ENCODE assay signal across 8 mouse cellular contexts in the genomic region with DNA sequence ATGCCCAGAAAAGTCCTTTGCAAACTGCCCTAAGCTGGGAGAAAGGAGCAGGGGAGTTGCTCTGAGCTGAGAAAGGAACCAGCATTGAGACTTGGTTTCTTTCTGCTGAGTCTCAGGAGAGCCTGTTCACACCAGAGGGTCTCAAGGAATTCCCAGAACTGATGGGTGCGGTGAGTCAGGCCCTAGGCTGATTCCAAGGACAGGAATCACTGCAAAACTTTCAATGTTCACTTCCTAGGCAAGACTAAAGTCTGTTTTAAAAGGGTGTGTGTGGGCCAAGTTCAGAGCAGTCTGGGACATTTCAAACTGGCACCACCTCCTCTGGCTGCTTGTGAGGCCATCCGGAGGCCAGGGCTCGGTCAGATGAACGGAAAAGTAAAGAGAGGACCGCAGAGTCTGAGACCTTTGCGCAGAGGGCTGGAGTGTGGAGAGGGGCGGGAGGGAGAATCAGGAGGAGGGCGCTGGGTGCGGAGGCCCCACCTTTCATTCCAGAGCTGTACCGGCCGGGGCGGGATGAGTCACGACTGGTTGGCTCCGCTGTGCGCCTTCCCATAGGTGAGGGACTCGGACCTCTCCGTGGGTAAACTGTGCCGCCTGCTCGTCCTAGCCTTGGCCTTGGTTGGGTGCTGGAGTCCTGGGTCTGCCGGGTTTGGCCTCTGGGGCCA. TPM values are rescaled to one million over a fixed set of nuclear protein-coding genes. Genes with fewer than 3 reads are reported as not detected.
DNase-seq lines count a peak whose midpoint lies in the region; ATAC-seq lines count a peak whose summit lies in the region.

No protein-coding gene starts in this region.

- H3K27me3 ChIP-seq in neural tube, embryonic 11.5 days (ENCODE audit: control insufficient read depth, insufficient read depth, low read length), result peaks cover 43% of the 10 kb centered on the region
- peaks cover 42% of the 10 kb centered on the region for H3K27me3 ChIP-seq in embryonic facial prominence, embryonic 14.5 days (replicated peaks; ENCODE audit: control insufficient read depth, insufficient read depth, low read length)

- H3K4me2 ChIP-seq in neural tube, embryonic 11.5 days (ENCODE audit: low read depth), result peak overlapping the region; percentile 32
- H3K4me2 ChIP-seq in embryonic facial prominence, embryonic 14.5 days (ENCODE audit: low read depth, low read length), result peak overlapping the region; percentile 55

- no peaks in the 10 kb centered on the region for H3K36me3 ChIP-seq in neural tube, embryonic 11.5 days (ENCODE audit: control insufficient read depth, insufficient read depth, low read length)
- H3K36me3 ChIP-seq in embryonic facial prominence, embryonic 14.5 days (ENCODE audit: control insufficient read depth, insufficient read depth, low read length), result no peaks in the 10 kb centered on the region

- peak overlapping the region; percentile 10; the same call in 1 of the 2 replicates for H3K4me3 ChIP-seq in neural tube, embryonic 11.5 days (ENCODE audit: low read depth, low read length)
- peak overlapping the region; percentile 36 for H3K4me3 ChIP-seq in embryonic facial prominence, embryonic 14.5 days (ENCODE audit: low read depth, low read length)

- 0 out of 2 replicates have a peak, but pooled peaks cover 4% of the 10 kb centered on the region for H3K4me1 ChIP-seq in neural tube, embryonic 11.5 days (ENCODE audit: control insufficient read depth, insufficient read depth, low read length)
- peaks cover 7% of the 10 kb centered on the region; the same call in 1 of the 2 replicates for H3K4me1 ChIP-seq in embryonic facial prominence, embryonic 14.5 days (ENCODE audit: control insufficient read depth, insufficient read depth, low read length)

- no peak overlapping the region for H3K9ac ChIP-seq in neural tube, embryonic 11.5 days (ENCODE audit: low read length)
- H3K9ac ChIP-seq in embryonic facial prominence, embryonic 14.5 days (ENCODE audit: low read depth, low read length), result peak overlapping the region; percentile 47; the same call in 1 of the 2 replicates

- peak; percentile 20 for DNase-seq in neural tube, embryonic 11.5 days (ENCODE audit: low spot score)
- DNase-seq in neural tube, embryonic 10.5 days (ENCODE audit: extremely low spot score, low spot score), result no peak
- peak; percentile 75 for DNase-seq in embryonic facial prominence, embryonic 14.5 days (ENCODE audit: low spot score)
- peak; percentile 91 for DNase-seq in kidney, adult 11 months
- DNase-seq in lung, adult 18-20 months, result peak; percentile 75 to 84
- peak; percentile 71 for DNase-seq in urinary bladder, adult 2 months (ENCODE audit: low spot score)
- no peak for DNase-seq in layer of hippocampus, postnatal 10 days (ENCODE audit: low spot score in 2 of 2)
- DNase-seq in left cerebral cortex, adult 11 months (ENCODE audit: low spot score), result no peak

- no peaks in the 10 kb centered on the region for H3K9me3 ChIP-seq in neural tube, embryonic 11.5 days (ENCODE audit: control insufficient read depth, low read length)
- H3K9me3 ChIP-seq in embryonic facial prominence, embryonic 14.5 days (ENCODE audit: control insufficient read depth, low read length), result no peaks in the 10 kb centered on the region

- ATAC-seq in neural tube, embryonic 11.5 days (ENCODE audit: insufficient read depth, low FRiP score, low TSS enrichment), result no peak
- peak; percentile 93 for ATAC-seq in embryonic facial prominence, embryonic 14.5 days (ENCODE audit: low read depth)

- H3K27ac ChIP-seq in neural tube, embryonic 11.5 days (ENCODE audit: low read depth, low read length), result no peak overlapping the region
- H3K27ac ChIP-seq in embryonic facial prominence, embryonic 14.5 days (replicated peaks; ENCODE audit: low read depth, low read length), result peak overlapping the region; percentile 35; the same call in 1 of the 2 replicates

- WGBS in neural tube, embryonic 11.5 days, result 2% methylated on average over 20 of the region's 20 CpGs
- 2% methylated on average over 20 of the region's 20 CpGs for WGBS in embryonic facial prominence, embryonic 14.5 days

RNA-seq across cellular contexts. Expression of a gene that starts 2.6 kb away (rescaled TPM):
- 3.7 and 3.9 TPM in 2 replicates for polyA plus RNA-seq in neural tube, embryonic 11.5 days (2014; fragmentation: Nextera tagmentation; extraction: Ambion mirVana)
- polyA plus RNA-seq in embryonic facial prominence, embryonic 14.5 days (2014; fragmentation: Nextera tagmentation; extraction: Ambion mirVana), result 11.6 and 13.3 TPM in 2 replicates
- polyA plus RNA-seq in urinary bladder, adult 2 months (2012; rRNA removed), result 53.5 and 62.3 TPM in 2 replicates
- 1 to 10 TPM in 1 of 2 experiments, under 1 TPM in 1; 0.39 to 1.1 TPM for total RNA-seq in layer of hippocampus, postnatal 10 days (2021)

RNA-seq across cellular contexts. Expression of a gene that starts 12.8 kb away (rescaled TPM):
- 1.8 and 1.9 TPM in 2 replicates for polyA plus RNA-seq in neural tube, embryonic 11.5 days (2014; fragmentation: Nextera tagmentation; extraction: Ambion mirVana)
- polyA plus RNA-seq in embryonic facial prominence, embryonic 14.5 days (2014; fragmentation: Nextera tagmentation; extraction: Ambion mirVana), result 4.0 TPM in 2 replicates
- 11.0 and 11.4 TPM in 2 replicates for polyA plus RNA-seq in urinary bladder, adult 2 months (2012; rRNA removed)
- total RNA-seq in layer of hippocampus, postnatal 10 days (2021), result 1 to 10 TPM; 3.1 to 3.7 TPM

RNA-seq across cellular contexts. Expression of a gene that starts 32.8 kb away (rescaled TPM):
- polyA plus RNA-seq in neural tube, embryonic 11.5 days (2014; fragmentation: Nextera tagmentation; extraction: Ambion mirVana), result not detected in 2 replicates
- 0.10 and 0.25 TPM in 2 replicates for polyA plus RNA-seq in embryonic facial prominence, embryonic 14.5 days (2014; fragmentation: Nextera tagmentation; extraction: Ambion mirVana)
- 0.94 and 0.98 TPM in 2 replicates for polyA plus RNA-seq in urinary bladder, adult 2 months (2012; rRNA removed)
- not detected for total RNA-seq in layer of hippocampus, postnatal 10 days (2021)

RNA-seq across cellular contexts. Expression of a gene that starts 36.8 kb away (rescaled TPM):
- 0.09 and 0.99 TPM in 2 replicates for polyA plus RNA-seq in neural tube, embryonic 11.5 days (2014; fragmentation: Nextera tagmentation; extraction: Ambion mirVana)
- 0.21 and 0.50 TPM in 2 replicates for polyA plus RNA-seq in embryonic facial prominence, embryonic 14.5 days (2014; fragmentation: Nextera tagmentation; extraction: Ambion mirVana)
- 1.4 and 1.5 TPM in 2 replicates for polyA plus RNA-seq in urinary bladder, adult 2 months (2012; rRNA removed)
- total RNA-seq in layer of hippocampus, postnatal 10 days (2021), result not detected

Comparison
In these comparisons a context has a peak if more than half of its experiments do, and no peak if none do; other contexts are left out.
1. DNase-seq: peak in neural tube, embryonic 11.5 days (single experiment), embryonic facial prominence, embryonic 14.5 days (single experiment), kidney, adult 11 months (single experiment), lung, adult 18-20 months (2 of 2) and urinary bladder, adult 2 months (single experiment); none in neural tube, embryonic 10.5 days (single experiment), layer of hippocampus, postnatal 10 days (0 of 2) and left cerebral cortex, adult 11 months (single experiment).